Mouse (Mus musculus): ENCODE measurements around the gene Wasf2. TPM values are rescaled to one million over a fixed set of nuclear protein-coding genes. Genes with fewer than 3 reads are reported as not detected.

Wasf2 gene
- total RNA-seq (2021) = 10 to 100 TPM; 31.1 to 31.8 TPM
- long read RNA-seq, experiment 1, partial matches to known transcripts = 0 of 2 reads
- long read RNA-seq, experiment 1, other reads (novel, unspliced or antisense) = 2 of 2 reads
- long read RNA-seq, experiment 2, partial matches to known transcripts = 3 of 8 reads
- long read RNA-seq, experiment 2, other reads (novel, unspliced or antisense) = 5 of 8 reads

DNA sequence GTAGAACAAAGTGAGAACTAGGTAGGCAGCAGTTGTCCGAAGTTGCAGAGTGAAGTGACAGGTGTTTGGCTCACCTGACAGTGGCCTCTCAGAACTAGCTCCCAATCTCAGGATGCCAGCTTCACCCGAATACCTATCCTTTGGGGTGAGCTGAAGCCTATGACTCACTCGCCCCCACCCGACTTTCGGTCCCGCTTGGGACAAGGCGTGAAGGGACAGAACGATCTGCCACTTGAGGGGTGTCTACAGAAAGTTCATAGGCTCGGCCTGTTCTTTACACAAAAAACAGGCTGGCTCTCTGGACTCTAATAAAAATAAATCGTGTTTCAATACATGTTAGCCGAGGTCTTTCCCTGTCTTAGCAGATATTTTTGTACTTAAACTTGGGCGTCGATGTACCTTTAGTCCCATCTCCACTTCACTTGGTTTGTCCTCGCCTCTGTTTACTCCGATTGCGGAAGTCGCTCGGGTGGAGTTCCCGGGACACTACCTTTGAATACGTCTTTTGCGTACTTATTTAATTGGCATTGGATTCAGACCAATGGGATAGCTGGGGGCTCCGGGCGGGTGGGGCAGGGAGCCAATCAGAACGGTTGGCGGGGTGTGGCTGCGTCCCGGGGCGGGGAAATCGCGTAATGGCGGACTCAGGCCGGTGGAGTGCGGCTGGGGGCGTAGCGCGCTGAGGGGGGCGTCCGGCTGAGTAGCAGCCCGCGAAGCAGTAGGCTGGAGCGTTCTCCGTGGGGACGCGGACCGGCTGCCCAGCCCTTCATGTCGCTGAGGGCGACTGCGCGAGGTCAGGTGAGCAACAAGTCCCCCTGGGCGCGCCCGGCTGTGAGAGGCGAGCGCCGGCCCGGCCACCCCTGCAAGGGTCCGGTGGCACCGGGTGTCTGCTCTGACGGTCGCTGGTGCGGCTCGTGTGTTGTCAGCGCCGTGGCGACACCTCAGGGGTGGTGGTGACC lies at the start of gene Wasf2:
Wasf2 (plus strand) TSS at position 575 of the 959 bp plus-strand sequence.
- intact Hi-C loops (cut with DNase I) = no loop called here
- peak; percentile 83 to 85 for DNase-seq

DNA sequence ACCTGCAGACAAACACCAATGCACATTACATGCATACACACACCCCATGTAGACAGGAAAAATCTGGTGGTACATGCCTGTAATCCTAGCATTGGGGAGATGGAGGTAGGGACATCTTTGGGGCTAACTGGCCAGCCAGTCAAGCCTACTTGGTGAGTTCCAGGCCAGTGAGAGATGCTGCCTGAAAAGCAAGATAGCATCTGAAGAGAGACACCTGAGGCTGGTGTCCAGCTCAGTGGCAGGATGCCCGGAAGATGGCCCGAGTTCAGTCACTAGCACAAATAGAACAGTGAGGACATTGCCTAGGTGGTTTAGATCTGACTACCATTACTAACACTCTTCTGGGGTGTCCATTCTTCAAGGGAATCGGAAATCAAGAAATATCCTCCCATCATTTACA lies 49.4 kb upstream of the Wasf2 start:
- intact Hi-C loops (cut with DNase I) = no loop called here

DNA sequence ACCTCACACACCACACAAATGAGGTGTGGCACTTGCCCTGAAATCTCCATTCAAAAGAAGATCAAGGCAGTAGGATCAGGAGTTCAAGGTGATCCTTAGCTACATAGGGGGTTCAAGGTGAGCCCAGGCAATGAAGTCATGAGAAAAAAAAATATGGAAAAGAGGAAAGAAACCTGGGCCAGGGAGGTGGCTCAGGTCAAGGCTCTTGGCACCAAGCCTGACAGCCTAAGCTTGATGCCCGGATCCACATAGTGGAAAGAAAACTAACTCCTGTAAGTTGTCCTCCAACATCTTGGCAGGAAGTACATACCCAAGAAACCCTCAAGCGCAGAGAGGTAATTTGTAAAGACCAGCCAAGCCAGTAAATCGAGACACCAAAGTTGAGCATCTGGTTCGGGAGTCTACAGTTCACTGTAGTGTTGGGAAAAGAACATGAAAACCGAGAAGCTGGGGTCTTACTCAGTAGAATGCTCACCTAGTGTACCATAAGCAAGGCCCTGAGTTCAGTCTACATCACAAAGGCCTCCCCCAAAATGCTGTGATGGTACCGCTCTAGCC lies 48.0 kb upstream of the Wasf2 start:
- no peak for DNase-seq
- intact Hi-C loops (cut with DNase I) = no loop called here

More for the DNA sequence above, 49.4 kb upstream of the Wasf2 start:
- DNase-seq = no peak

DNA sequence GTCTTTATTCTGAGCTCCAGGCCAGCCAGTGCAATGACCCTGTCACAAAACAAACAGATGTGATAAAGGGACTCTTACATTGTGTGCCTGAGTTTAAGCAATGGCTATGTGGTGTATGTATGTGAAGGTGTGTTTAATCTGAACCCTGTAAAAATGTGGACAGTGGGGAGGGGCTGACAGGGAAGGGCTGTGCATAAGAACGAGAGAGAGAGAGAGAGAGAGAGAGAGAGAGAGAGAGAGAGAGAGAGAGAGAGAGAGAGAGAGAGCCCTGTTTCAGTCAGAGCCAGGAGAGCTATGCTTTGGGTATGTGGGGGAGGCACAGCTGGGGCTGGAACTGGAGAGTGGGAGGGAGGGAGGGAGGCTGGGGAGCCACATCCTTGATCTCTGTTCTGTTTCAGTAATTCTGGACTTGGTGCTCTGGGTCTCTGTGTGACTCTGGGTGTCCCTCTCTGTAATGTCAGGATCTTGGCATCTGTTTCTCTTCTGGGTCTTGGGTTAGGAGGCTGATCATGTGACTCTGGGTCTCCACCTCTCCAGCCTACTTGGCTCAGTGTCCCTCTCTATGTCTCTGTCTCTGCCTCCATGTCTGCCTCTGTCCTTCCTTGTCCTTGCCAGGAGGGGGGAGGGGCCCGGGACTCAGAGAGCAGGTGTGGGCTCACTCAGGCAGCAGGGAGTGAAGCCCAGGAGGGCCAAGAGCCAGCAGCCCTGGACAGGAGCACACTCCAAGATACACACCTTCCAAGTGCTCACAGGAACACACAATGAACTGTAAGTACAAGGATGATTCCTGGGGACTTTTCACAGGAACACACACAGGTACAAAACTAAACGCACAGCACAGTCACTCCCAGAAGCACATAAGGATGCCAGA lies 46.1 kb upstream of the Wasf2 start:
- DNase-seq = peak; percentile 74 to 80
- intact Hi-C loops (cut with DNase I) = no loop called here

DNA sequence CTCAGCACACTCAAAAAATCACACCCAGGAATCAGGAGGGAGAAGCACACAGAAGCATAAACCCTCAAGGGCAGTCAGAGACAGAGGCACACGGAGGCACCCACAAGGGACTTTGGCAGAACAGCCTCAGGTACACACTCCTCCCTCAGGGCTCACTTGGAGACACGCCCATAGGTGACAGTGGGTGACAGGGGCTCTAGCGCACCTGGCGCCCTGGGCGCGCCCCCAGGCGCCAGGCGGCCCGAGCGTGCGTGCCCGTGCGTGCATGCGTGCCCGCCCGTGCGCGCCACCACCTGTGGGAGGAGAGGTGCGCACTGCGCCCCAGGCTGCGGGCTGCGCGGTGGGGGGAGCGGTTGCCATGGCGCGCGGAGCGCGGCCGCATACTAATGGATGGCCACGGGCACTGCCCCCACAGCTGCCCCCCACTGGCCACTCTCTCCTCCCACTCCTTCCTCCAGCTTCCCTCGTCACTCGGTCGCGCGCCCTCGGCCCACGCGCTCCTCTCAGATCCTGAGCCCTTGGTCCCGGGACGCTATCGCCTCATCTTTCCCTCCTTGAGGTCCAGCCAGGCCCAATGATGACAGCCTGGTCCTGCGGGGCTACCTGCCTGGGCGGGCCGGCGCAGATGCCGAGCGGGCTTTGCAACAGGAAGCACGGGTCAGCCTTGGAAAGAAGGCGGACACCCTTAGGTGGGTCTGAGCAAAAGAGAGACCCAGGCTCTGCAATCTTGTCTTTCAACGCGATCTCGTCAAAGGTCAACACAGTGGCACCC lies 45.1 kb upstream of the Wasf2 start:
- intact Hi-C loops (cut with DNase I) = no loop called here
- no peak for DNase-seq

DNA sequence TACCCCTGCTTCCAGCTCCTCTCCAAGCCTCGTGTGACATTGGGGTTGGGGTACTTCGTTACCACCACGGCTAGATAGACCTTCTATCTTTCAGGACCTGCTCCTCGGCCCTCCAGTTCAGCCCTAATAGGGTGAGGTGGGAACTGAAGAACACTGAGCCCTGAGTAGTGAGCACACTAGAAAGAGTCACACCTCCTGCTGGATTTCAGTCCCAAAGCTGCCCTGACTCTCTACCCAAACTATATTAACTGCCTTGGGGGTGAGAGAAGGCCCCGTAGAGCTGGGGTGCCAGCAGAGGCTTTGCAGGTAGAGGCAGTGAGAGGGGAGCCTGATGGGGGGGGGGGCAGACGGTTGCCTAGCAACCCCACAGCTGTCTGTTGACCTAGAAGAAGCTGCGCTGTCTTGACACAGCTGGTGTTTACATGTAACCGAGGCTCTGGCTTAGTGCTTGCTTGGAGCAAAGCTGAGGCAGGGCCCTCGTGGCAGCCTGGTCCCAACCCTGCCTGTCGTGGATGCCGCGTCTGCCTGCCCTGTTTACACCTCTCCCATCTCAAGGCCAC lies 44.4 kb upstream of the Wasf2 start:
- no peak for DNase-seq
- intact Hi-C loops (cut with DNase I) = no loop called here

DNA sequence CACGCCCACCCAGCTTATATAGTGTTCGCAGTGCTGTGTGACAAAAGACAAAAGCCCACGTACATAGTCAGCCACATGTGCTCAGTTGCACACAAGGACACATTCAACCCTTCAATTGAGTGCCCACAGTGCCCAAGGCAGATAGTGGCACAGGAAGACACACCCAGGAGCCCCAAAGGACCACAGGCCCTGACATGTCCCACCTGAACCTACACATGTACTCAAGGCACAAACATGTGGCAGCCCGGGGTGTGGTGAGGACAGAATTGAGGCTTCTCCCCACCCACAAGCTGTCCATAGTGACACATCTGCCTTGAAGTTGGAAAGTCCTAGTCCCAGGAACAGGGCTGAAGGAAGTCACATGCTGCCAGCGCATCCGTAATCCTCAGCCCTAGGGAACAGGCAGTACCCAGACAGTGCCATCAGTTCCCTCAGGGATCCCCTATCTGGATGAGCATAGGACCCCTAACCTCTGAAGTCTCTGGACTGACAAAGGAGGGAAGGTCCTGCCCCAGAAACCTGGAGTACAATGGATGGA lies 43.1 kb upstream of the Wasf2 start:
- DNase-seq = no peak
- intact Hi-C loops (cut with DNase I) = no loop called here

DNA sequence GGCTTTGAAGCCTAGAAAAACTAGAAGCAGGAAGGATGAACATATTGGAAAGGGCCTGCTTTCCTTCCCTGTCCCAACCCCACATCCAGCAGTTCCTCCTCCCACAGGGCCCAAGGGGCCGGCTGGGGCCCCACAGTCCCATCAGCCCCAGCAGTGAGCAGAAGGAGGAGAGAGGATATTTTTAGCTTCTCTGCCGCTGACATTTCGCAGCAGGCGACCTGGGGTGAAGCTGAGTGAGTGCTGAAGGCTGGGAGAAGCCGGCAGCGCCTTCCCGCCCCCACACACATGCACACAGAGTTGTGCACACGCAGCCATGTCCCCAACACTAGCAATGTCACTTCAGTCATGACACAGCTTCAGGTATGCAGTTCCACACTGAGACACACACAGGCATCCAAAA lies 42.5 kb upstream of the Wasf2 start:
- intact Hi-C loops (cut with DNase I) = no loop called here
- no peak for DNase-seq

DNA sequence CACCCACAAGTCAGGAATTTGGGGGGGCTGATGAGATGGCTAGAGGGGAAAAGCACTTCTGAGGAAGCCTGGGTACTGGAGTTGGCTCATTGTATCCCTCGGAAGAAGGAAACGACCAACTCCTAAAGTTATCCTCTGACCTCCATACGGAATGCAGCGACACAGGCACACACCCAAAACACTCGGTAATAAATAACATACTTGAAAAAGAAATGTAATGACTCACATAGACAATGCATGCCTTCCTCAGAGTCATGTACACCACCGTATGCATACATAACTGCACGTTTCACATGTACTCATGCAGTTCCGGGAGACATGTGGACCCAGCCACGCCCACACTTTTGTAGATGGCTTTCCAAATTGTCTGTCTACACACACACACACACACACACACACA lies 41.0 kb upstream of the Wasf2 start:
- intact Hi-C loops (cut with DNase I) = no loop called here
- no peak for DNase-seq

DNA sequence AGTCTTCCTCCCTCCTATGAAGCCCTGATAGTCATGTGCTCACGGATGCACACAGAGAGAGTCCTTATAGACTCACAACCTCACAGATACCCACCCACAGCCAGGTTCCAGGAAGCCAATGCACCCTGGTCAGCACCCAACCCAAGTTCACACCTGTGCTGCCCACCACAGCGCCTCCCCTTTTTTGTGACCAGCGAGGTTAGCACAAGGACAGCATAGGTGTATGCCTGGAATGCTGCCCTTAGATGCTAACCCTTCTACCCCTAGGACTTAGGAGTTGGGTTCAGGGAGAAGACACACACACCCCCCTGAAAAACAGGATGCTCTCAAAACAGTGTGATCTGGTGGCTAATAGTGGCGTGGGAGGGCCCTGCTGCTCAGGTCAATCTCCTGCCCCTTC lies 40.5 kb upstream of the Wasf2 start:
- intact Hi-C loops (cut with DNase I) = no loop called here
- no peak for DNase-seq

DNA sequence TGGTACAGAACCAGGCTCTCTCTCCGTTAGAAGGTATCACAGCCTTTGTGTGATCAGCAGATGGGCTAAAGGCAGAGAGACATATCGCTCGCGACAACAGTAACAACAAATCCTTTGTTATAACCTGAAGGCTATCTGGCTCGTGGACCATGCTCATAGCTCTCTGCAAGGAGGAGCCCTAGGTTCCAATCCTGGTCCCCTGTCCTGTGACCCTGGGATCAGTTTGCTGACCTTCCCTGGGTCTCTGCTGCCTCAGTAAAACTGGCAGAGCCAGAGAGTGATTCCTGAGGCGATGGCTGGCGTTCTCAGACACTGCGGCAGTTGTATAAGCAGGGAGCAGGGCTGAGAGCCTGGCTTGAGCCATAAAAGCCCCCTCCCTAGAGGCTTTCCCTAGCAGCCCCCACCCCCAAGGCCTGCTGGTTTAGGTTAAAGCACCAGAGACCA lies 40.0 kb upstream of the Wasf2 start:
- intact Hi-C loops (cut with DNase I) = no loop called here

DNA sequence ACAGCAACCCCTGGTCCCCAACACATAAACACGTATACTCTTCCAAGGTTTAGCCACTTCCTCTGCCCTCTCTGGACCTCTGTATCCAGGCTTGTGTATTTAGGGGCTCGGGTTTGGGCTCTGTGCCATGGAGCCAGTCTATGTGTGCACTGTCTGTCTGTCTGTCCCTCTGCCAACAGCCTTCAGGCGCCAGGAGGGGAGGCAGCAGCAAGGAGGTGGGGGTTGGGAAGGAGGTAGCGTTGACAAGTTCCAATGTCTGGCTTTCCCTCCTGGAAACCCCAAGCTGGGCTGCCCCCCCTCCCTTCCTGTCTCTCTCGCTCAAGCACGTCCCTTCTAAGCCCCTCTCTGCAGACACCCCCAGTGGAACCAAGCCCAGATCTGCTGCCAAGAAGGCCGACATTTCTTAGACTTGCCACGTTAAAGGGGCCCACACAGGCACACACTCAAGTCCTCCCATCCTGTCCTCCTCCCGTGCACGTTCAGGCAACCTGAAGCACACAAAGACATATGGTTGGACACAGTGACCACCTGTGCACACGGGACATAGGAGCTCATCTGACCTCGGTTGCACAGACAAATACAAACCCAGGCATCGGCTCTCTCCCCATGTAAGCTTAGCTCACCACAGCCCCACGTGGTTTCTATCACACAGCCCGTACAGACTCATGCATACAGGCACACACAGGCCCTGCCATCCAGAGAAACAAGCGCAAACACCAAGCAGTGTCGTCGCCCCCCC lies 39.4 kb upstream of the Wasf2 start:
- DNase-seq = no peak

More for the DNA sequence above, 40.0 kb upstream of the Wasf2 start:
- DNase-seq = no peak

DNA sequence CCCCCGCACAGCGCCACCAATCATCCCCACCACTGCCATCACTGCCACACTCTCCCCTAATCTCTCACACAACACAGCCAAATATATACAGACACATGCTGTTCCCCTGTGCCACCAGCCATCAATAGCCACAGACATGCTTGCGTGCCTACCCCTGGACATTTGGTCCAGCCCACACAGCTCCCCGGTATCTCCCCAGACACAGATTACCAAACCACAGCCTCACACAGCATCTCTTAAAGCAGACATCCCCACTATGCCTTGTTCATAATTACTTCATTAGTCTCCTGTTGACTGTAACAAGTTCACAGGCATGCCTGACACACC lies 38.9 kb upstream of the Wasf2 start:
- intact Hi-C loops (cut with DNase I) = no loop called here
- DNase-seq = no peak

More for the DNA sequence above, 39.4 kb upstream of the Wasf2 start:
- intact Hi-C loops (cut with DNase I) = no loop called here

DNA sequence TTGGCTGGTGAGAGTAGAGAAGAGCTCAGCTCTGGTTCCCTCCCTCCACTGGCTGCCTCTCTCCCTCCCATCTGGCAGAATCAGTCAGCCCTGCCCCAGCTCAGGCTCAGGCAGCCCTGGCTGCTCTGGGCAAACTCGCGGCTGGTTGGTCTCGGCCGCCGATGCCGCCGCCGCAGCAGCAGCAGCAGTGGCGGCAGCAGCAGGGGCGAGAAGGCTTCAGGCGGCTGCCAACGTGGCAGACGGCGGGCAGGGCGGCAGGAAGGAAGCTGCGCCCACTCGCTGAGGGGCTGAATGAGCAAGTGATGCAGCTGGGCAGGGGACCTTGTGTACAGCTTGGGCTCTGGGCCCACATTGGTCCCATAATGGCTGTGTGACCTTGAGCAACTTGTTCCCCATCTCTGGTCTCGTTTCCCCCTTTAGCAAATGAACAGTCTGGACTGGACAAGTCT lies 37.8 kb upstream of the Wasf2 start:
- DNase-seq = peak in 1 of 2 experiments; percentile 53
- intact Hi-C loops (cut with DNase I) = no loop called here

DNA sequence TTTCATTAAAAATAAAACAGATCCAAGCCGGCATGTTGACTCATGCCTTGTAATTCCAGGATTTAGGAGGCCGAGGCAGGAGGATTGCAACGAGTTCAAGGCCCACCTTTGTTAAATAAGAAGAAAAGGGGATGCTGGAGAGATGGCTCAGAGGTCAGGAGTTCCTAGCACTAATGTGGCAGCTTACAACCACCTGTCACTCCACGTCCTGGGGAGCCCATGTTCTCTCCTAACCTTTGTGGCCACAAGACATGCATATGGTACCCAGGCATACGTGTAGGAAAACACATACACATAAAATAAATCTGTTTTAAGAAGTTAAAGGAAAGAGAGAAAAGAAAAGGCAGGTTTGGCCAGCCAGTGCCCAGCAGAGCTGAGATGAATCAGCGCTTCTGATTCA lies 37.2 kb upstream of the Wasf2 start:
- intact Hi-C loops (cut with DNase I) = no loop called here
- DNase-seq = no peak

DNA sequence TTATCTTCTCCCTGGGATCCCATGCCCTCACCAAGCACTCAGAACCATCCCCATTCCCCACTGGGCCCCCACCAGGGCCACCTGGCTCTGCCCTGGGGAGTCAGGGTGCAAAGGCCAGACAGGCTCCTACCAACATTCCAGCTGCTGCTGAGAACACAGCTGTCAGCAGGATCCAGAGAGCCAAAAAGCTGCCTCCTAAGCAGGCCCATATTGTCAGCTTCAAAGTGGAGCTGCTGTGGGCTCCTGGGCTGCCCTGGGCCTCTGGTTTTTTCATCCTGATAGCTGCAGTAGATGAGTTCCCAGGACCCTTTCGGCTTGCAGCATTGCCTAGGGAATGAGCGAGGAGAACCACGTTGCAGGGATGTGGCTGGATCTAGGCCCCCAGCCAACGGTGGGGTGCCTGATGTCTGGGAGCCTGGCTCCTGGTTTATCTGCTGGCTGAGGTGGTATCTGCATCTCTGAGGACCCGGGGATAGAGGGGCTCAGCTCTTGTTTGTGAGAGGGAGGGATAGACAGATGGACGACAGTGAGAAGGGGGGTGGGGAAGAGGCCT lies 36.7 kb upstream of the Wasf2 start:
- intact Hi-C loops (cut with DNase I) = no loop called here
- DNase-seq = peak in 1 of 2 experiments; percentile 36

DNA sequence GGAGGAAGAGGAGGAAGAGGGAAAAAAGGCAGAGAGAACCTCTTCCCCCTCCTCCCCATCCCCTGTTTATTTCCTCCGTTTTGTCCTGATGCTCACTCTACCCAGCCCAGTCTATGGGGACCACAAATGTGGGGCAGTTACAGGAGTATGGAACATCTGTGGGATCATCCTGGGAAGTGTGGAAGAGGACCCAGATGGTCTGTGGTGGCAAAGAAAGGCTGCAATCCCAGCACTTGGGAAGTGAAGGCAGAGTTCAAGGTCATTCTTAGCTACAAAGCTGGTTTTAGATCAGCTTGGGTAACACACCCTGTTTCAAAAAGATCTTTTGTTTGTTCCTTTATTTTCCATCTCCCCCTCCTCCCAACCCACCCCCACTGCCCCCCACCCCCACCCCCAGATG lies 36.0 kb upstream of the Wasf2 start:
- no peak for DNase-seq
- intact Hi-C loops (cut with DNase I) = no loop called here

Measured in gastrocnemius, postnatal 36 days (tissue).